Mouse (Mus musculus) spleen, adult 2 months (tissue): Measurements from ENCODE around the gene Pla2r1. TPM values are rescaled to one million over a fixed set of nuclear protein-coding genes. Genes with fewer than 3 reads are reported as not detected.

Experiments
- DNase-seq, 2 experiments: peaks; one replicate each; pipeline versions ENCODE4 v3.0.0 to v3.0.0-alpha.2; 2012 to 2021; ENCODE audit warnings: low spot score in 2 of 2, low read depth in 1 of 2
- H3K27ac ChIP-seq: fragments of 200-500 bp; 2 replicates; pipeline ENCODE4 v1.5.1; 2012; ENCODE audit warnings: low read length, inconsistent platforms; ENCODE audit not compliant: insufficient read depth
- H3K27me3 ChIP-seq: fragments of 200-500 bp; 2 replicates; pipeline ENCODE4 v1.6.1; 2012; ENCODE audit warnings: mild to moderate bottlenecking, moderate library complexity, low read length, inconsistent platforms; ENCODE audit not compliant: control insufficient read depth, insufficient read depth
- H3K36me3 ChIP-seq: fragments of 200-500 bp; 2 replicates; pipeline ENCODE4 v1.6.1; 2012; ENCODE audit warnings: mild to moderate bottlenecking, low read length, inconsistent platforms; ENCODE audit not compliant: control insufficient read depth, insufficient read depth
- H3K4me1 ChIP-seq: fragments of 200-500 bp; 2 replicates; pipeline ENCODE4 v1.6.1; 2011; ENCODE audit warnings: inconsistent platforms; ENCODE audit not compliant: control insufficient read depth, insufficient read depth, insufficient read length
- H3K4me3 ChIP-seq: fragments of 200-500 bp; 2 replicates; pipeline ENCODE4 v1.5.1; 2011; ENCODE audit warnings: mild to moderate bottlenecking, inconsistent platforms; ENCODE audit not compliant: insufficient read depth, insufficient read length; ENCODE audit errors: extremely low read depth
- CTCF ChIP-seq: fragments of 200-500 bp; IDR thresholded peaks from 2 replicates; pipeline ENCODE4 v1.5.1; 2011; ENCODE audit warnings: mild to moderate bottlenecking, inconsistent platforms; ENCODE audit not compliant: insufficient read depth, insufficient read length, insufficient replicate concordance; ENCODE audit errors: extremely low read depth
- POLR2A ChIP-seq: fragments of 200-500 bp; IDR thresholded peaks from 2 replicates; pipeline ENCODE4 v1.6.1; 2011; ENCODE audit warnings: low read depth, low read length, inconsistent platforms
- WGBS: fragments of 180-500 bp; shearing (Covaris S2); methylation state at CpG from one replicate; pipeline ENCODE4 v1.1.7; 2018; 5-methylcytosine and 5-hydroxymethylcytosine counted together
- polyA plus RNA-seq: library from polyadenylated mRNA; depleted of rRNA; stranded (reverse); fragments of >200 nt; gene quantifications from 2 replicates; pipeline ENCODE4 v1.2.3, GENCODE M21; 2012

Gene Pla2r1
- polyA plus RNA-seq, 1 experiment = 1.4 TPM

GRCm38 (mm10) chr2:60387363-60387762, 165.7 kb downstream of the Pla2r1 start:
- no peak for DNase-seq
- no peak for TF ChIP-seq CTCF
- no peak overlapping the region for H3K4me3 ChIP-seq
- no peaks in the 10 kb centered on the region for H3K4me1 ChIP-seq
- H3K36me3 ChIP-seq = no peaks in the 10 kb centered on the region
- no peaks in the 10 kb centered on the region for H3K27me3 ChIP-seq
- H3K27ac ChIP-seq = no peak overlapping the region
- 76% methylated on average over 3 of the region's 3 CpGs for WGBS

- DNase-seq = no peak
- H3K27ac ChIP-seq = no peak overlapping the region
- H3K27me3 ChIP-seq = no peaks in the 10 kb centered on the region
- no peak overlapping the region for H3K4me3 ChIP-seq
- H3K36me3 ChIP-seq = no peaks in the 10 kb centered on the region
- TF ChIP-seq POLR2A (no peak), CTCF (no peak)
- H3K4me1 ChIP-seq = no peaks in the 10 kb centered on the region
- WGBS = 82% methylated on average over 2 of the region's 2 CpGs
These were observed 166.3 kb downstream of the Pla2r1 start for GRCm38 (mm10) chr2:60386835-60387234.

- no peaks in the 10 kb centered on the region for H3K4me1 ChIP-seq
- H3K27ac ChIP-seq = no peak overlapping the region
- no peak overlapping the region for H3K4me3 ChIP-seq
- TF ChIP-seq CTCF (no peak), POLR2A (no peak)
- H3K36me3 ChIP-seq = no peaks in the 10 kb centered on the region
- H3K27me3 ChIP-seq = no peaks in the 10 kb centered on the region
- DNase-seq = no peak
These were observed 168.4 kb downstream of the Pla2r1 start for GRCm38 (mm10) chr2:60384763-60385085.

GRCm38 (mm10) chr2:60384083-60384762, 168.9 kb downstream of the Pla2r1 start:
- no peak for DNase-seq
- Histone ChIP-seq H3K27me3 (no peaks in the 10 kb centered on the region), H3K4me3 (no peak overlapping the region), H3K36me3 (no peaks in the 10 kb centered on the region), H3K4me1 (no peaks in the 10 kb centered on the region), H3K27ac (no peak overlapping the region)
- 69% methylated on average over 7 of the region's 7 CpGs for WGBS
- TF ChIP-seq CTCF (no peak), POLR2A (no peak)

GRCm38 (mm10) chr2:60382858-60383669, 170.0 kb downstream of the Pla2r1 start, which contains the start of gene Ly75:
Gene Ly75 (minus strand): TSS chr2:60383303.
- DNase-seq = peak; percentile 51 to 91
- no peaks in the 10 kb centered on the region for H3K27me3 ChIP-seq
- peak within 1 kb of the TSS; percentile 75 for H3K4me3 ChIP-seq
- no peaks in the 10 kb centered on the region for H3K36me3 ChIP-seq
- H3K27ac ChIP-seq = peak within 1 kb of the TSS; percentile 61
- no peak for TF ChIP-seq CTCF
- no peak for TF ChIP-seq POLR2A
- no peaks in the 10 kb centered on the region for H3K4me1 ChIP-seq
- WGBS = 1% methylated on average over 46 of the region's 46 CpGs

- Histone ChIP-seq H3K27me3 (no peaks in the 10 kb centered on the region), H3K36me3 (no peaks in the 10 kb centered on the region), H3K4me1 (no peaks in the 10 kb centered on the region), H3K4me3 (peak overlapping the region; percentile 75), H3K27ac (peak overlapping the region; percentile 61)
- DNase-seq = peak in 1 of 2 experiments; percentile 31
- 6% methylated on average over 3 of the region's 3 CpGs for WGBS
- no peak for TF ChIP-seq CTCF
- TF ChIP-seq POLR2A = no peak
These were observed 170.8 kb downstream of the Pla2r1 start for GRCm38 (mm10) chr2:60382346-60382745.

GRCm38 (mm10) chr2:60377260-60377659, 175.8 kb downstream of the Pla2r1 start:
- WGBS = 88% methylated on average over 5 of the region's 5 CpGs
- no peak overlapping the region for H3K27ac ChIP-seq
- H3K27me3 ChIP-seq = no peaks in the 10 kb centered on the region
- TF ChIP-seq POLR2A = no peak
- no peak for TF ChIP-seq CTCF
- no peak for DNase-seq
- H3K4me3 ChIP-seq = no peak overlapping the region
- H3K4me1 ChIP-seq = no peaks in the 10 kb centered on the region
- H3K36me3 ChIP-seq = no peaks in the 10 kb centered on the region
